Mouse (Mus musculus) left cerebral cortex, adult 2 months (tissue): ENCODE results near the gene Ube2t. TPM values are rescaled to one million over a fixed set of nuclear protein-coding genes. Genes with fewer than 3 reads are reported as not detected.

Experiments
- DNase-seq, 2 experiments: peaks; one replicate each; pipeline ENCODE4 v3.0.0; 2021 to 2022; ENCODE audit warnings: low spot score in 2 of 2, mixed read lengths in 1 of 2; ENCODE audit errors: extremely low spot score in 1 of 2
- H3K27ac ChIP-seq: fragments of 200-600 bp; 2 replicates; pipeline ENCODE4 v1.8.1; 2022
- H3K4me3 ChIP-seq: fragments of 200-600 bp; 2 replicates; pipeline ENCODE4 v1.8.1; 2022
- CTCF ChIP-seq: fragments of 200-600 bp; IDR thresholded peaks from 2 replicates; pipeline ENCODE4 v1.8.1; 2022; ENCODE audit warnings: antibody characterized with exemption, mild to moderate bottlenecking, moderate library complexity
- intact Hi-C: fragments of 180-260 bp; cut with DNase I; formaldehyde crosslinking; loops from one replicate; pipeline ENCODE4 v1.15.1; 2025
- long read RNA-seq, 2 experiments: library from polyadenylated mRNA; stranded (forward); transcript quantifications; one replicate each; pipeline ENCODE4 v2.0.0; 2021; ENCODE audit warnings: borderline mapping rate in 2 of 2
- total RNA-seq, 2 experiments: library from RNA; stranded (reverse); gene quantifications; 2 replicates each; pipeline ENCODE4 v1.2.3; 2021

The Ube2t gene
- total RNA-seq, result 1 to 10 TPM; 1.5 to 2.0 TPM
- long read RNA-seq, experiment 1, partial matches to known transcripts, result 0 of 3 reads
- long read RNA-seq, experiment 1, other reads (novel, unspliced or antisense), result 2 of 3 reads
- long read RNA-seq, experiment 2, partial matches to known transcripts, result 0 of 1 reads
- long read RNA-seq, experiment 2, other reads (novel, unspliced or antisense), result 0 of 1 reads

DNA sequence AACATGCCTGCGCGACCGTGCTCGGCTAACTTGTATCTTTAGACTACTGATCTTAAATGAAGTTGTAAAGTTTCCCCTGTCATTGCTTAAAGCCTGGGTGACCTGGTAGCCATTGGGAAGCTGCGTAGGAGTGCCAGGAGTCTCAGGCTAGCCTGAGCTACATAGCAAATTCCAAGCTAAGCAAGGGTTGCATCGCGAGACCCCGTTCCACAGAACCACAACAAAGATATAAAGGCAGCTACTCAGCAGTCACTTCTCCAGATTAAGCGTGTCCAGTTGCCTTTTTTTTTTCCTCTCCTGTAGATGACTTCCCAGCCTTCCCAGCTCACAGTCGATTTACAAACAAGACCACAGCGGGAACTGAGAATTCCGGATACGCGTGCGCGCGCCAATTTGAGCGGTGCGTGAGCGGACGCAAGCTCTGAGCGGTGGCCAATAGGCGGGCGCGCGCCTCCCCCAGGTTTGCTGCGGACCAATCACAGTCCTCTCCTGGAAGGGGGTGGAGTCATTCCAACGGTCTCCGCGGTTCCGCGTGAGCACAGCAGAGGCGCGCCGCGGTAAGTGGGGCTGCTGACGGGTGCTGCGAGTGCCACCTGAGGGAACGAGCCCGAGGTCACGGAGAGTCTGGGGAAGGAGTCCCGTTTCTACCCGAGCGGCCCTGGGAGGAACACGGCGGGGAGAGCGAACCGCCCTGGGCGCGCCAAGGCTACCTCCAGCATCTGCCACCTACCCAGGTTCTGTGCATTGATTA lies at the start of gene Ube2t:
Gene Ube2t, plus strand, starts transcription at position 513 of the 751 bp plus-strand sequence.
- peak within 1 kb of the TSS; percentile 82 for H3K4me3 ChIP-seq
- DNase-seq, result peak; percentile 93 to 94
- no peak within 1 kb of the TSS for H3K27ac ChIP-seq
- intact Hi-C loops, result loop anchor here (5.0 kb wide), 1 partner anchor 325 kb away; no protein-coding TSS in a partner anchor
- TF ChIP-seq CTCF, result no peak; the same call in none of the 2 replicates

DNA sequence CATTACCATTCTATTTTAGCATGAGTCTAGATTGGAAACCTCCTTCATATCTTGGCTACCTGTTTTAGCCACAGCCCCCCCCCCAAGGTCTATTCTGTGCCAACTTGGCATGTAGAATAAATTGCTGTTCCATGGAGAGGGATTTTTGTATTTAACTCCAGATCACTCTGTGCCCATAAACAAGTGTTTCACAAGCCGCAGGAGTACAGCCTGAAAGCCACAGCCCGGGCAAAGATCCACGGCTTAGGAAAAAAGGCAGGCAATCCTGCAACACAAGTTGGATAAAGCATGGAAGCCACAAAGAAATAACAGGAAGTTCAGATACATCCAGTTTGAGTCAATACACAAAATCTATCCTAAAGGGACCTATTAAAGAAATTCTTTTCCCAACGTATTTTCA lies 48.8 kb upstream of the Ube2t start:
- no peak overlapping the region for H3K27ac ChIP-seq
- DNase-seq, result no peak
- intact Hi-C loops, result no loop called here
- TF ChIP-seq CTCF, result no peak
- no peak overlapping the region for H3K4me3 ChIP-seq

DNA sequence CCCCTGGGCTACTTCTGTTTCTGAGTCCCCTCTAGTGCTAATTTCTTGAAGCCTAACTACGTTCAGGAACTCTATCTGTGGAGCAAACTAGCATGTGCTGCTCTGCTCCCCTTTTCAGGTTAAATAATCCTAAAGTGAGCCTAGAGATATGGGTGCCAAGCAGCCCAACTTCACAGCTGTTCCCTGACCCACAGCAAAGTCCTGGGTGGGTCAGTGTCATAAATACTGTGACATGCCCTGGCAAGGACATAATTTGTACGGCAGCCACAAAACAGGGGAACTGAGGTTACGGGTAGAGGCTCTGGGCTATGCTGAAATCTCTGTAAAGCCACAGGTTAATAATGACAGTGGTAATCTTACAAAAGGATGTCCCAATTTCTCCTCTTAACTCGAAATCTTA lies 46.9 kb upstream of the Ube2t start:
- no peak for TF ChIP-seq CTCF
- H3K27ac ChIP-seq, result no peak overlapping the region
- no peak overlapping the region for H3K4me3 ChIP-seq
- DNase-seq, result no peak
- intact Hi-C loops, result no loop called here

DNA sequence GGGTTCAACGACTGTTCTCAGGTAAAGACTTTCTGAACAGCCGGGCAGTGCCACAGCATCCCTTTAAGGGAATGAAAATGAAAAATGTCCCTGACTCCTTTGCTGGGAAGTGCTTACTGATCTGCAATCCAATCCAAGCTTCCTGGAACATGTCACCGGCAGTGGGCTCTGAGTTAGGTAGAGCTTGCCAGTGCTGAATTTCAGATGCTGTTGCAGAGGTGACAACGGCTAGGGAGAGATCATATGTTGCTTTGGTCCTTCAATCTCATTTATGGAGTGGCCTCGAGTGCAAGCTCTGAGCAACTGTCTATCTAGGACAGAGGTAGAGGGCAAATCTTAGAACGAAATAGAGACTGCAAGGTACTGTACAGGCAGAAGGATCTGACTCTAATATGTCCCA lies 43.4 kb upstream of the Ube2t start:
- Histone ChIP-seq H3K4me3 (no peak overlapping the region), H3K27ac (peak overlapping the region; percentile 47; the same call in 1 of the 2 replicates)
- no peak for TF ChIP-seq CTCF
- DNase-seq, result no peak
- intact Hi-C loops, result no loop called here

DNA sequence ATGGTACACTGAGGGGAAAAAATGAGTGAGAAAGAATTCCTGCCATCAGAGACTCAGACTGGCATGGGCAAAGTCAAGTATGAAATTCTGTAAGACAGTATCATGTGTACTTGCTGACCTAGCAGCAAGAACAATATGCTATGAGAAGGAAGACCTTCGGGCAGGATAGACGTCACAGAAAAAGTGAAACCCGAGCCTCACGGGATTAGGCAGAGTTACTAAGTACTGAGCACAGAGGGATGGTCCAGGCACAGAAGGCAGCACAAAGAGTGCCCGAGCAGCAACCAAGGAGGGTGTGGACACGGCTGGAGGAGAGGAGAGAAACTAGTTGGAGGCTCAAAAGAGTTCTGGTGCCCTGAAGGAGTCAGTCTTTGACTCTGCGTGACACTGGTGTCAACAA lies 29.9 kb upstream of the Ube2t start:
- no peak overlapping the region for H3K4me3 ChIP-seq
- intact Hi-C loops, result no loop called here
- DNase-seq, result no peak

DNA sequence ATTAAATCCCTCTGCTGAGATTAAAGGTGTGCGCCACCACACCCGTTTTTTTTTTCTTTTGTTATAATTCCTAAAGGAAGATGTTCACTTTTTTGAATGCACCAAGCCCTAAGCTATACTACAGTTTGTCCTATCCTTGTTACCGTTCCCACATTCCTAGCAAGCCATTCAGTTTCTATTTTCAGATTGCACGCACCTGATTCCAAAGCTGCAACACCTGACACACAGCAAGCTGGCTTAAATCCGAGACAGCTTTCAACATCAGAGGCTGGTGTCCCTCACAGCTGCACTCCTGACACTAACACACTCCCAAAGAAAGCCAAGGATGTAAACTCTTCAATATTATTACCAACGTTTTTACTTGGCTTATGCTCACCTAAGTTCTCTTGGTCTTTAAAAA lies 26.0 kb upstream of the Ube2t start:
- Histone ChIP-seq H3K4me3 (no peak overlapping the region), H3K27ac (no peak overlapping the region)
- intact Hi-C loops, result no loop called here
- TF ChIP-seq CTCF, result no peak
- no peak for DNase-seq

More for the DNA sequence above, 29.9 kb upstream of the Ube2t start:
- H3K27ac ChIP-seq, result no peak overlapping the region
- no peak for TF ChIP-seq CTCF

DNA sequence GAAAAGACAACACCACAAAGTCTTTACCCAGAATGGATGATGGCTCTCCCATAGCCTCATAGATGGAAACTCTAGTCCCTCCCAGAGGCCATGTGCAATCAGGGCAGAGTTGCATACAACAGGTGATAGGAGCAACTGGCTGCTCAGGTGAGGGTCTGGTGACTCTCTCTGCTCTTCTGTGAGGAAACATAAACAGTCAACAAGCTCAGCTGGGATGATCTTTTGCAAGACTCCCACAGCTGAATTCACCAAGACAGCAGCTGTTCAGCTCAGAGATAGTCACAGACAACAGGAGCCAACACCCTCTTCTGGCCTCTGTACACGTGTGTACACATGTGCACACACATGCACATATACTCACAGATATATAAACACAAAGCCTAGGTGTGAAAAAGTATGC lies 24.1 kb upstream of the Ube2t start:
- Histone ChIP-seq H3K4me3 (no peak overlapping the region), H3K27ac (no peak overlapping the region)
- TF ChIP-seq CTCF, result no peak
- intact Hi-C loops, result no loop called here
- DNase-seq, result no peak

DNA sequence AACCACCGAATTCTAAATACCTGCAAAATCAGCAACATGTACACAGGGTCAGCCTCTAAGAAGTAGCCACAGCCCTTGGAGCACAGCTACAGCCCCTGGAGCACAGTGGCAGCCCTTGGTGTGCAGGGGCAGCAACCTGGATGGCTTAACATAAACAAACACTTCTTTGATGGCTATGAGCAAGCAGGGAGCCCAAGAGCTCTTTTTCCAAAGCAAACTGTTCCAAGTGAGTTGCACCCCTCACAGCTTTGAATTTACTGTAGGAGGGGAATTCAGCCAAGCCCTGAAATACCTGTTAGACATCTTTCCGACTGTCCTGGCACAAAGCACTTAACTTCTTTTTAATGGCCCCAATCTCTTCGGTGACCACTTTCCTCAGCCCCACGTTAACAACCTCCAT lies 21.5 kb upstream of the Ube2t start:
- Histone ChIP-seq H3K4me3 (no peak overlapping the region), H3K27ac (no peak overlapping the region)
- no peak for DNase-seq
- no peak for TF ChIP-seq CTCF
- intact Hi-C loops, result no loop called here

DNA sequence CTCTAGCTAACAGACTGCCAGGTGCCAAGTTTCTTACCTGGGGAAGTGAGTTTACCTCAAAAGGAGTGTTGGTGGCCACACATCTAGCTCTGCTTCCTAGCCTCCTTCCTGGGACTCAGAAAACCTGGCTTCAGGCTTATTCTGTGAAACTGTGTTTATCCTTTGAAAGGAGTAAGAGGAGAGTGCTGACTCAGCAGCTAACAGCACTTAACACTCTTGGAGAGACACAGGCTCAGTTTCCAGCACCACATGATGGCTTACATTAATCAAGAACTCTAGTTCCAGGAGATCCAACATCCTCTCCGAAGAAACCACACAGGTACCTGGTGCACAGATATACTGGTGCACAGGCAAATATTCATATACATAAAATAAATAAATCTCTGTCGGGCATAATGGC lies 19.5 kb upstream of the Ube2t start:
- intact Hi-C loops, result no loop called here
- Histone ChIP-seq H3K27ac (no peak overlapping the region), H3K4me3 (no peak overlapping the region)
- no peak for TF ChIP-seq CTCF
- no peak for DNase-seq

DNA sequence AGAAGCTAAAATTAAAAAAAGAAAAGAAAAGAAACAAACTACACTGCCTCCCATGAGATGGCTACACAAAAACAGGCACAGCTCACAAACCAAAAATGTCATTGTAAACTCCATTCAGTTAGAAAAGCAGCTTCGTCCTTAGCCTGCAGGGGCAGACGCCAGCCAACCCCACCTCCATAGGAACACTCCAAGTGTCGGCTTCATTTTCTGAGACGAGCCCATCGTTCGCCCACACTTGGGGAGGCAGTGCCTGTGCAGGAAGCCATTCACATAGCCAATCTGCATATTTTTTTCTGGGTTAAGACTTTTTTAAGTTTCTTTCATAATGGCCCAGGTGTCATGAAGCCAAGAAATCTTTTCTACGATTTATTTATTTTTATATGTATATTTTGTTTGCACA lies 14.8 kb upstream of the Ube2t start:
- no peak overlapping the region for H3K4me3 ChIP-seq
- intact Hi-C loops, result no loop called here
- no peak for DNase-seq
- TF ChIP-seq CTCF, result no peak; the same call in 1 of the 2 replicates
- no peak overlapping the region for H3K27ac ChIP-seq

DNA sequence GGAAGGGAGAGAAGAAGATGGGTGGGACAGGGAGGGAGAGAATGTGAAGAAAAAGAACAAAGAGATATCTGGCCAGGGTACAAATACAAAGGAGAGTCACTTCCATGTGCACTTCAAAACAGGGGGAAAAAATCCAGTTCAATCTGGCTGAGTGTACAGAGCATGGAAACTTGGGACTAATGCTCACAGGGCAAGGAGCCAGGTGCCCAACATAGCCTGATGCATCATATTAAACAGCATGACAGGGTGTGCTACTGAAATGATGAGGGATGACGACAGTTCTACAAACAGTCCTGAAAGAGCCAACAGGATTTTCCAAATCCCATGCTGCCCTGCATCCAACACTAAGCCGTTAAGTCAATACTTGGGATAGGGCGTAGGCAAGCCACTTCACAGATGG lies 12.4 kb upstream of the Ube2t start:
- Histone ChIP-seq H3K27ac (no peak overlapping the region), H3K4me3 (no peak overlapping the region)
- TF ChIP-seq CTCF, result no peak
- no peak for DNase-seq
- intact Hi-C loops, result no loop called here

DNA sequence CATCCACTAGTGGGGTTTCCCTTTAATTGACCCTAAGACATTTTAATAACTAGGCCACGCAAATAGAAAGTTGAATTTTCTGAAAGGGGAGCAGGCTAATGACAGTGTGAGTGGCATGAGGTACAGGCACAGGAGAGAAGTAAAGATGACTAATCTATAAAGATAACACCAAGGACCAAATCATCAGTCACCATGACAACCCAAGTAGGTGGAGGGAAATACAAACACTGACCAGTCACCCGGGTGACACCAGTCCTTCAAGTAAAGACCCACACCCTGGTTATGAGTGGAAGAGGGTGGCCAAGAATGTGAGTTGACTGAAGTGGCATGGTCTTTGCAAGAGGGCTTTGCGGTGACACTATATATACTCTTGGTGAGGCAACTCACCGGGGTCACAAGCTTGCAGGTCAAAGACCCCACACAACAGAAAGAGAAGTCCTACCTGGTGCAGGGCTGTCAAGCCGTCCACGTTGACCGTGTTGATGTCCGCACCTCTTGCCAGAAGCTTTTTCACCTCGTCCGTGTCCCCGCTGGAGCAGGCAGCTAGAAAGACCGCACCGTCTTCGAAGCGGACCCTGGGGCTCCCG lies 7.2 kb upstream of the Ube2t start:
- H3K27ac ChIP-seq, result peak overlapping the region; percentile 95
- H3K4me3 ChIP-seq, result peak overlapping the region; percentile 88
- no peak for TF ChIP-seq CTCF
- DNase-seq, result peak in 1 of 2 experiments; percentile 13
- intact Hi-C loops, result loop anchor here (2.0 kb wide), 1 partner anchor 46 kb away; no protein-coding TSS in a partner anchor
